Mouse (Mus musculus): Measurements from ENCODE around the gene Mrgpra6. TPM values are rescaled to one million over a fixed set of nuclear protein-coding genes. Genes with fewer than 3 reads are reported as not detected.

Mrgpra6 gene
- total and polyA plus RNA-seq, 2 experiments, result not detected

DNA sequence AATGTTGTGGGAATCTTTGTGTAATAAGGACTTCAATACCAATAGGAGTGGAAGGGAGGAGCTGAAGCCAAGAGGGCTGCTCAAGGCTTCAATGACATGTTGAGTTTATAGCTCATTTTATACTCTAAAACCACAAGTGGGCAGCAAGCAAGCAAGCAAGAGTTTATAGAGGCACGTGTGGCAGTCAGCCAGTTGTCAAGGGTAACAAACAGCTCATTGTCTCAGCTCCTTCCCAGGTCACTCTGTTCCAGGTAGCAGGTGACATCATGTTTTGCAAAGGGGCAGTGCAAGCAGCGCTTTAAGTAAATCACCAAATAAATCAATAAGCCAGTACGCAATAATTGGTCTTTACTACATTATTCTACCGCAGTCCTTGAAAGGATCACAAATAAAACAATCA, 41.5 kb downstream of the Mrgpra6 start:
- Histone ChIP-seq H3K27me3 (ENCODE audit: control insufficient read depth, insufficient read depth, low read length) (no peaks in the 10 kb centered on the region), H3K79me2 (ENCODE audit: control insufficient read depth, insufficient read depth, low read length) (no peaks in the 10 kb centered on the region), H3K9ac (ENCODE audit: low read depth, low read length) (no peak overlapping the region), H3K36me3 (ENCODE audit: control insufficient read depth, insufficient read depth, low read length) (no peaks in the 10 kb centered on the region), H3K4me3 (ENCODE audit: insufficient read depth, low read depth, low read length) (no peak overlapping the region), H3K4me1 (ENCODE audit: control insufficient read depth, insufficient read depth, low read length) (no peaks in the 10 kb centered on the region), H3K27ac (replicated peaks; ENCODE audit: insufficient read depth, low read depth, low read length) (no peak overlapping the region)
- no peak for TF ChIP-seq POLR2A (IDR thresholded peaks at IDR 0.05; ENCODE audit: extremely low read depth, insufficient read depth, low read length)
- TF ChIP-seq CTCF (IDR thresholded peaks at IDR 0.05; ENCODE audit: low read depth, low read length), result no peak
- no peak for DNase-seq (ENCODE audit: extremely low read depth, low read depth, low spot score)
- WGBS, result 56% methylated on average over 4 of the region's 4 CpGs

DNA sequence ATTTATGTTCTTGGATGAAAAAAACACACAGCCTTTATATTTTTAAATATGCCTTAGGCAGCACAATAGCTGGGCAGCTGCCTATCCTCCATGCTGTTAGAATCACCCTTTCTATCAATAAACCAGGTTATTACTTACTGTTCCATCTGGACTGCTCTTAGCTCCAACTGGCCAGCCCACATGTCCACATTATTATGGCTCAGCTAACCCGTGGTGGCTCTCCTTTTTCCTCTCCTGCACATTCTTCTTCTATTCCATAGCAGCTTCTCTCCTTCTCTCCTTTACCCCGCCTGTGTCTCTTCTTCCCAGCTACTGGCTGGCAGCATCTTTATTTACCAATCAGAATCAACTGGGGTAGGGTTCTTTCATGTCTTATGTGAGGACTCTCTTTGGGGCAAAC, 46.3 kb downstream of the Mrgpra6 start:
- no peak overlapping the region for H3K9ac ChIP-seq (ENCODE audit: low read depth, low read length)
- no peak overlapping the region for H3K4me3 ChIP-seq (ENCODE audit: insufficient read depth, low read depth, low read length)
- TF ChIP-seq CTCF (IDR thresholded peaks at IDR 0.05; ENCODE audit: low read depth, low read length) (no peak), POLR2A (IDR thresholded peaks at IDR 0.05; ENCODE audit: extremely low read depth, insufficient read depth, low read length) (no peak)
- no peak for DNase-seq (ENCODE audit: extremely low read depth, low read depth, low spot score)
- H3K4me1 ChIP-seq (ENCODE audit: control insufficient read depth, insufficient read depth, low read length), result no peaks in the 10 kb centered on the region
- WGBS, result 60% methylated on average over 2 of the region's 2 CpGs
- no peaks in the 10 kb centered on the region for H3K79me2 ChIP-seq (ENCODE audit: control insufficient read depth, insufficient read depth, low read length)
- H3K27ac ChIP-seq (replicated peaks; ENCODE audit: insufficient read depth, low read depth, low read length), result no peak overlapping the region
- H3K27me3 ChIP-seq (ENCODE audit: control insufficient read depth, insufficient read depth, low read length), result no peaks in the 10 kb centered on the region
- H3K36me3 ChIP-seq (ENCODE audit: control insufficient read depth, insufficient read depth, low read length), result no peaks in the 10 kb centered on the region

GRCm38 (mm10) chr7:47157743-47158142, 47.0 kb downstream of the Mrgpra6 start:
- H3K79me2 ChIP-seq (ENCODE audit: control insufficient read depth, insufficient read depth, low read length), result no peaks in the 10 kb centered on the region
- no peak overlapping the region for H3K9ac ChIP-seq (ENCODE audit: low read depth, low read length)
- H3K36me3 ChIP-seq (ENCODE audit: control insufficient read depth, insufficient read depth, low read length), result no peaks in the 10 kb centered on the region
- H3K4me3 ChIP-seq (ENCODE audit: insufficient read depth, low read depth, low read length), result no peak overlapping the region
- no peak overlapping the region for H3K27ac ChIP-seq (replicated peaks; ENCODE audit: insufficient read depth, low read depth, low read length)
- no peak for DNase-seq (ENCODE audit: extremely low read depth, low read depth, low spot score)
- no peak for TF ChIP-seq CTCF (IDR thresholded peaks at IDR 0.05; ENCODE audit: low read depth, low read length)
- no peak for TF ChIP-seq POLR2A (IDR thresholded peaks at IDR 0.05; ENCODE audit: extremely low read depth, insufficient read depth, low read length)
- H3K4me1 ChIP-seq (ENCODE audit: control insufficient read depth, insufficient read depth, low read length), result no peaks in the 10 kb centered on the region
- H3K27me3 ChIP-seq (ENCODE audit: control insufficient read depth, insufficient read depth, low read length), result no peaks in the 10 kb centered on the region
- 85% methylated on average over 9 of the region's 9 CpGs for whole genome bisulfite sequencing

DNA sequence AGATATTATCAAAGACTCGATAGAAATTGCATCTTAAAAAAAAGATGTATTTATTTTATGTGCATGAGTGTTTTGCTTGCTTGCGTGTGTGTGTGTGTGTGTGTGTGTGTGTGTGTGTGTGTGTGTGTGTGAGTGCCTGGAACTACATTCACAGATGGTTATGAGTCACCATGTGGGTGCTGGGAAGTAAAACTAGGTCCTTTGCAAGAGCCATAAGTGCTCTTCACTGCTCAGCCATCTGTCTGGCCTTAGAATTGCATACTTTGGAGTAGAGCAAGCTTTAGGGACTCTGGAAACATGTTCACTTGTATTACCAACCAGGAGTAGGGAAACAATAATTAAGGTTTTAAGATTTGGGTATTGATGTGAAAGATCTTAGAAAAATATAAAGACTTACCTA, 48.9 kb downstream of the Mrgpra6 start:
- no peaks in the 10 kb centered on the region for H3K27me3 ChIP-seq (ENCODE audit: control insufficient read depth, insufficient read depth, low read length)
- no peak overlapping the region for H3K27ac ChIP-seq (replicated peaks; ENCODE audit: insufficient read depth, low read depth, low read length)
- no peak overlapping the region for H3K4me3 ChIP-seq (ENCODE audit: insufficient read depth, low read depth, low read length)
- WGBS, result 91% methylated on average over 2 of the region's 2 CpGs
- no peaks in the 10 kb centered on the region for H3K4me1 ChIP-seq (ENCODE audit: control insufficient read depth, insufficient read depth, low read length)
- no peaks in the 10 kb centered on the region for H3K36me3 ChIP-seq (ENCODE audit: control insufficient read depth, insufficient read depth, low read length)
- no peak overlapping the region for H3K9ac ChIP-seq (ENCODE audit: low read depth, low read length)
- DNase-seq (ENCODE audit: extremely low read depth, low read depth, low spot score), result no peak
- H3K79me2 ChIP-seq (ENCODE audit: control insufficient read depth, insufficient read depth, low read length), result no peaks in the 10 kb centered on the region
- TF ChIP-seq POLR2A (IDR thresholded peaks at IDR 0.05; ENCODE audit: extremely low read depth, insufficient read depth, low read length) (no peak), CTCF (IDR thresholded peaks at IDR 0.05; ENCODE audit: low read depth, low read length) (no peak)

DNA sequence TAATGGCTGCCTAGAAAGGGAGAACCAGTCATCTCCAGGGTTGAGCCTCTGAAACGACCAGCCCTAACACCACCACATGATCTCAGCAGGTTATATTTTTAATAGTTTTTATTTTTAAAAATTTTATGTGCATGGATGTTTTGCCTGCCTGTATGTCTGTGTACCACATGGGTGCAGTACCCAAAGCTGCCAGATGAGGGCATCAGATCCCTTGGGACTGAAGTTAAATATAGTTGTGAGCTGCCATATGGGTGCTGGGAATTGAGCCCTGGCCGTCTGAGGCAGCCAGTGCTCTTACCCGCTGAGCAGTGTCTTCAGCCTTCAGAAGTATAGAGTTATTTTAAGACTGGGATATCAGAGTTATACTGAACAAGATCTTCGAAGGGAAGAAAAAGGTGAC, 49.3 kb downstream of the Mrgpra6 start:
- Histone ChIP-seq H3K4me3 (ENCODE audit: insufficient read depth, low read depth, low read length) (no peak overlapping the region), H3K27me3 (ENCODE audit: control insufficient read depth, insufficient read depth, low read length) (no peaks in the 10 kb centered on the region), H3K9ac (ENCODE audit: low read depth, low read length) (no peak overlapping the region), H3K36me3 (ENCODE audit: control insufficient read depth, insufficient read depth, low read length) (no peaks in the 10 kb centered on the region), H3K79me2 (ENCODE audit: control insufficient read depth, insufficient read depth, low read length) (no peaks in the 10 kb centered on the region), H3K4me1 (ENCODE audit: control insufficient read depth, insufficient read depth, low read length) (no peaks in the 10 kb centered on the region), H3K27ac (replicated peaks; ENCODE audit: insufficient read depth, low read depth, low read length) (no peak overlapping the region)
- DNase-seq (ENCODE audit: extremely low read depth, low read depth, low spot score), result no peak
- WGBS, result 94% methylated on average over 4 of the region's 4 CpGs
- no peak for TF ChIP-seq CTCF (IDR thresholded peaks at IDR 0.05; ENCODE audit: low read depth, low read length)
- TF ChIP-seq POLR2A (IDR thresholded peaks at IDR 0.05; ENCODE audit: extremely low read depth, insufficient read depth, low read length), result no peak

GRCm38 (mm10) chr7:47150420-47151061, 54.2 kb downstream of the Mrgpra6 start:
- H3K36me3 ChIP-seq (ENCODE audit: control insufficient read depth, insufficient read depth, low read length), result no peaks in the 10 kb centered on the region
- H3K4me1 ChIP-seq (ENCODE audit: control insufficient read depth, insufficient read depth, low read length), result no peaks in the 10 kb centered on the region
- 13% methylated on average over 11 of the region's 11 CpGs for WGBS
- no peak overlapping the region for H3K9ac ChIP-seq (ENCODE audit: low read depth, low read length)
- H3K4me3 ChIP-seq (ENCODE audit: insufficient read depth, low read depth, low read length), result no peak overlapping the region
- H3K79me2 ChIP-seq (ENCODE audit: control insufficient read depth, insufficient read depth, low read length), result no peaks in the 10 kb centered on the region
- TF ChIP-seq CTCF (IDR thresholded peaks at IDR 0.05; ENCODE audit: low read depth, low read length) (peak; percentile 37), POLR2A (IDR thresholded peaks at IDR 0.05; ENCODE audit: extremely low read depth, insufficient read depth, low read length) (no peak)
- no peaks in the 10 kb centered on the region for H3K27me3 ChIP-seq (ENCODE audit: control insufficient read depth, insufficient read depth, low read length)
- no peak overlapping the region for H3K27ac ChIP-seq (replicated peaks; ENCODE audit: insufficient read depth, low read depth, low read length)
- DNase-seq (ENCODE audit: extremely low read depth, low read depth, low spot score), result peak; percentile 37
